Comparison of ENCODE assay signal across 17 mouse cellular contexts in genomic region chr6:31333228-31333922, GRCm38 (mm10).
DNase-seq lines count a peak whose midpoint lies in the region; ATAC-seq lines count a peak whose summit lies in the region.
"Had no signal": no experiment of that assay in that cellular context is flagged by ENCODE, and none has a peak within 500 bp of the region (broad histone marks: within the 10 kb centered on the region; RNA-seq: fewer than 3 reads in every experiment).

No protein-coding gene starts in this region.

- no peak overlapping the region for H3K4me3 ChIP-seq in hindbrain, embryonic 13.5 days
- H3K4me3 ChIP-seq in hindbrain, embryonic 14.5 days (replicated peaks; ENCODE audit: low read length), result no peak overlapping the region
- H3K4me3 ChIP-seq in neural tube, embryonic 15.5 days (replicated peaks), result no peak overlapping the region
- H3K4me3 ChIP-seq: embryonic facial prominence, embryonic 15.5 days; forebrain, embryonic 10.5 days; limb, embryonic 15.5 days had no signal

- no peak for DNase-seq in hindbrain, embryonic 14.5 days (ENCODE audit: low spot score)
- peak; percentile 8 for DNase-seq in retina, embryonic 14.5 days (ENCODE audit: low spot score)
- no peak for DNase-seq in retina, postnatal 1 day
- DNase-seq in mesoderm, embryonic 11.5 days (ENCODE audit: low read depth, low spot score), result peak; percentile 21
- no peak for DNase-seq in lung, postnatal 4 days
- DNase-seq: adrenal gland, adult 2 months; cerebellum, adult 9-10 months; heart, postnatal 36 days; lung, postnatal 14 days; right cerebral cortex, adult 18-20 months; thymus, postnatal 36 days had no signal

- 0 out of 2 replicates have a peak overlapping the region, but pooled peaks have one; percentile 14 for H3K9ac ChIP-seq in hindbrain, embryonic 13.5 days
- H3K9ac ChIP-seq in hindbrain, embryonic 14.5 days, result no peak overlapping the region
- no peak overlapping the region for H3K9ac ChIP-seq in neural tube, embryonic 15.5 days (replicated peaks)
- H3K9ac ChIP-seq: embryonic facial prominence, embryonic 15.5 days; limb, embryonic 15.5 days had no signal

- no peaks in the 10 kb centered on the region for H3K36me3 ChIP-seq in hindbrain, embryonic 13.5 days
- no peaks in the 10 kb centered on the region for H3K36me3 ChIP-seq in hindbrain, embryonic 14.5 days (replicated peaks; ENCODE audit: control insufficient read depth, insufficient read depth)
- H3K36me3 ChIP-seq in neural tube, embryonic 15.5 days, result no peaks in the 10 kb centered on the region
- H3K36me3 ChIP-seq: embryonic facial prominence, embryonic 15.5 days; forebrain, embryonic 10.5 days; limb, embryonic 15.5 days had no signal

- WGBS in hindbrain, embryonic 13.5 days, result 71% methylated on average over 16 of the region's 16 CpGs
- WGBS in hindbrain, embryonic 14.5 days, result 63% methylated on average over 16 of the region's 16 CpGs
- 53% methylated on average over 16 of the region's 16 CpGs for WGBS in neural tube, embryonic 15.5 days

- H3K27me3 ChIP-seq in hindbrain, embryonic 13.5 days, result no peaks in the 10 kb centered on the region
- no peaks in the 10 kb centered on the region for H3K27me3 ChIP-seq in hindbrain, embryonic 14.5 days (ENCODE audit: control insufficient read depth, insufficient read depth, low read length)
- no peaks in the 10 kb centered on the region for H3K27me3 ChIP-seq in neural tube, embryonic 15.5 days (replicated peaks)
- H3K27me3 ChIP-seq: embryonic facial prominence, embryonic 15.5 days; limb, embryonic 15.5 days had no signal

- H3K9me3 ChIP-seq in hindbrain, embryonic 13.5 days, result no peaks in the 10 kb centered on the region
- no peaks in the 10 kb centered on the region for H3K9me3 ChIP-seq in hindbrain, embryonic 14.5 days (ENCODE audit: control insufficient read depth, low read length)
- H3K9me3 ChIP-seq in neural tube, embryonic 15.5 days (replicated peaks), result no peaks in the 10 kb centered on the region
- H3K9me3 ChIP-seq: embryonic facial prominence, embryonic 15.5 days; forebrain, embryonic 10.5 days; limb, embryonic 15.5 days had no signal

- no peak for ATAC-seq in hindbrain, embryonic 13.5 days (ENCODE audit: low FRiP score)
- no peak for ATAC-seq in hindbrain, embryonic 14.5 days (ENCODE audit: low FRiP score)
- ATAC-seq in neural tube, embryonic 15.5 days (ENCODE audit: low FRiP score), result peak; percentile 78
- ATAC-seq: intestine, embryonic 16.5 days had no signal

- H3K27ac ChIP-seq in hindbrain, embryonic 13.5 days, result 0 out of 2 replicates have a peak overlapping the region, but pooled peaks have one; percentile 25
- H3K27ac ChIP-seq in hindbrain, embryonic 14.5 days, result no peak overlapping the region
- no peak overlapping the region for H3K27ac ChIP-seq in neural tube, embryonic 15.5 days (replicated peaks)
- H3K27ac ChIP-seq: embryonic facial prominence, embryonic 15.5 days; forebrain, embryonic 10.5 days; limb, embryonic 15.5 days had no signal

- H3K4me2 ChIP-seq in hindbrain, embryonic 13.5 days, result no peak overlapping the region
- H3K4me2 ChIP-seq in hindbrain, embryonic 14.5 days (replicated peaks), result no peak overlapping the region
- no peak overlapping the region for H3K4me2 ChIP-seq in neural tube, embryonic 15.5 days
- H3K4me2 ChIP-seq: embryonic facial prominence, embryonic 15.5 days; limb, embryonic 15.5 days had no signal

- peaks cover 12% of the 10 kb centered on the region for H3K4me1 ChIP-seq in hindbrain, embryonic 13.5 days (replicated peaks)
- H3K4me1 ChIP-seq in hindbrain, embryonic 14.5 days (replicated peaks; ENCODE audit: control insufficient read depth, insufficient read depth, low read length), result peaks cover 4% of the 10 kb centered on the region; the same call in 1 of the 2 replicates
- H3K4me1 ChIP-seq in neural tube, embryonic 15.5 days, result peaks cover 9% of the 10 kb centered on the region; the same call in 1 of the 2 replicates
- H3K4me1 ChIP-seq: embryonic facial prominence, embryonic 15.5 days; limb, embryonic 15.5 days had no signal

Comparison
In these comparisons a context has a peak if more than half of its experiments do, and no peak if none do; other contexts are left out.
1. DNase-seq: peak in retina, embryonic 14.5 days (single experiment) and mesoderm, embryonic 11.5 days (single experiment); none in hindbrain, embryonic 14.5 days (single experiment), retina, postnatal 1 day (single experiment) and lung, postnatal 4 days (0 of 2).